Mouse (Mus musculus): ENCODE data around the gene Man2c1. TPM values are rescaled to one million over a fixed set of nuclear protein-coding genes. Genes with fewer than 3 reads are reported as not detected.

The Man2c1 gene
- total RNA-seq, 2 experiments from 2014 or later, result 27.6 to 29.0 TPM

DNA sequence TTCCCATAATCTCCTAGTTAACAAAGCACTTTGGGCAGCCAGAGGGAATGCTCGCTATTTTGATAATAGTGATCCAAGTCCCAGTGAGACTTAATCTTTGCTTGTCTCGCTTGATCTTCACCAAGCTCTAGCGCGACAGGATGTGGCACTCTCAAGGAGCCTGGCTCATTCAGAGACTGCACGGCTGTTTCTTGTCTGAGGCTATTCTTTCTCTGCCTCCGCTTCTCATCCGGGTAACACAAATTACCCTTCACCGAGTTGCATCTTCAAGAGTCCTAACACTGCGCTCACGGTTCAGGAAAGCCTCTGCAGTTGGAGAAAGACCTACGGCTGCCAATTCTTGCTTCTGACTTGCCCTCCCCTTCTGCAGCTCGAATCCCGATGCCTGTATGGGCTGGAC lies 27.0 kb downstream of the Man2c1 start:
- DNase-seq, result no peak

DNA sequence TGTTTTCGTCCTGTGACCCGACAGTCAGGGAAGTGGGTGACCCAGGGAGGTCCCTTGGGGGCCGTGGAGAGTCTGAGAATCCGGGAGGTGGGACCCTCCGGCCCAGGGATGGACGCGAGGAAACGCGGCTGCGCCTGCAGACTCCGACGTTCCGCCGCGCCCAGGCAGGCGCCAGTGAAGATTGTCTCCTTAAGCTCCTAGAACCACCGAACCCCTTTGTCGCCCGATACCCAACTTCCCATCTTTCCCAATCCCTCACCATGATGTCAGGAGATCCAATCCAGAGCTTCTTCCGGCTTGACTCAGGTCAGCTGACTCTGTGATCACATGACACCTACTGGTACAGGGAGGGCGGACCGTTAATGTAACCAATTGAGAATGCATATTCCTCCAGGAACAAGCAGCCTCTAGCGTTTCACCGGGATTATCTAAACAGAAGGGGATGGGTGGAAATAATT lies 27.6 kb downstream of the Man2c1 start, which contains the start of gene Commd4:
Commd4 (minus strand) TSS at position 319 of the 458 bp plus-strand sequence.
- DNase-seq, result peak; percentile 80

- DNase-seq, result no peak
Measured at GRCm38 (mm10) chr9:57158506-57158905, 28.0 kb downstream of the Man2c1 start.

GRCm38 (mm10) chr9:57162496-57162895 lies 32.0 kb downstream of the Man2c1 start:
- no peak for DNase-seq

- DNase-seq, result no peak
Measured at GRCm38 (mm10) chr9:57163137-57163536, 32.6 kb downstream of the Man2c1 start.

DNA sequence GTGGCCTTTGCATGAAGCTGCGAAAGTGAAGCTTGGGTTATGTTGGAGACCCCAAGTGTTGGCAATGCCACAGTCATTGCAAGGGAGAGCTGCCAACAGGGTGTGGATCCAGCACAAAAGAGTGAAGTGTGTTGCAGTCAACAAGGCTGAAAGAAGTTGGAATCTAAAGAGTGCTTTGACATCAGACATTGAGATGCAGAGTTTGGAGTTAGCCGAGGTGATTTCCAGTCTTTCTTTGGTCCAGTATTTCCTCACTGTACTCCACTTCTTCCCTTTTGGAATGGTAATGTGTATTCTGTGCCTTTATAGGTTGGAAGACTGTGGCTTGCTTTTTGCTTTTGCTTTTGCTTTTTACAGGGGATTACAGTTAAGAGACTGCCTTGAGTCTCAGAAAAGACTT lies 35.7 kb downstream of the Man2c1 start:
- no peak for DNase-seq

DNA sequence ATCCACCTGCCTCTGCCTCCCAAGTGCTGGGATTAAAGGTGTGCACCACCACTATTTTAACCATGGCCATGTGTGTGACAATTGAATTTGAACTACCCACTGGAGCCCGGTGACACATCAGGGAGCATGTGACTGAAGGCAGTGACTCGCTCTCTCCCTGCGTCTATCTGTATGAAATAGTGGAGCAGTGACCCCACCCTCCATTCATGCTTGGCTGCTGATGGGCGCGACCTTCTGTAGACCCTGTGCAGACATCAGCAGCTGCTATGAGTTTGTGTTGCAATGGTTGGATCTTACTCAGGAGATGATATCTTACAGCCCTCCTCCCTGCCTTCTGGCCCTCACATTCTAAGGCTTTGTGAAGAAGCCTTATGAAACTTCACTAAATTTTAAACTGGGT lies 37.9 kb downstream of the Man2c1 start:
- DNase-seq, result no peak

Other genes starting within 250 kb of the Man2c1 start
- gene Snx33, start 202.3 kb upstream of the Man2c1 start, total RNA-seq (2021), result 1 to 10 TPM; 3.4 to 5.4 TPM
- 10 to 100 TPM; 45.1 to 45.3 TPM for gene Imp3, start 193.2 kb upstream of the Man2c1 start, total RNA-seq (2021)
- gene Snupn, start 179.8 kb upstream of the Man2c1 start, total RNA-seq (2021), result 1 to 10 TPM; 7.0 to 9.1 TPM
- 1 to 10 TPM; 4.4 to 5.4 TPM for gene Ptpn9, start 135.8 kb upstream of the Man2c1 start, total RNA-seq (2021)
- gene Sin3a, start 58.6 kb upstream of the Man2c1 start, total RNA-seq (2021), result 10 to 100 TPM; 12.5 to 19.6 TPM
- 1 to 10 TPM; 5.1 to 5.8 TPM for gene Neil1, start 17.6 kb downstream of the Man2c1 start, total RNA-seq (2021)
- 10 to 100 TPM; 19.3 to 25.9 TPM for gene Commd4, start 27.6 kb downstream of the Man2c1 start, total RNA-seq (2021)
- not detected for gene Trcg1, start 105.9 kb downstream of the Man2c1 start, total RNA-seq (2021)
- 1 to 10 TPM; 2.9 to 5.2 TPM for gene 1700017B05Rik, start 131.9 kb downstream of the Man2c1 start, total RNA-seq (2021)

All from gastrocnemius, postnatal 25 days (tissue).